Mouse (Mus musculus) adrenal gland, postnatal 36 days (tissue): ENCODE results near the gene Bicdl1. TPM values are rescaled to one million over a fixed set of nuclear protein-coding genes. Genes with fewer than 3 reads are reported as not detected.

Source experiments
- DNase-seq, 2 experiments: peaks; one replicate each; pipeline ENCODE4 v3.0.0; 2021; ENCODE audit warnings: mixed read lengths in 1 of 2
- total RNA-seq, 2 experiments: library from RNA; stranded (reverse); gene quantifications; 2 replicates each; pipeline ENCODE4 v1.2.3; 2021

Gene Bicdl1
- total RNA-seq, 2 experiments from 2014 or later: 7.8 to 11.3 TPM

GRCm38 (mm10) chr5:115726019-115726418 lies 5.4 kb downstream of the Bicdl1 start:
- no peak for DNase-seq

- no peak for DNase-seq
These were observed 7.0 kb downstream of the Bicdl1 start for GRCm38 (mm10) chr5:115724422-115724821.

- no peak for DNase-seq
These were observed 9.0 kb downstream of the Bicdl1 start for GRCm38 (mm10) chr5:115722188-115722959.

- DNase-seq: no peak
These were observed 10.7 kb downstream of the Bicdl1 start for GRCm38 (mm10) chr5:115720761-115721160.

GRCm38 (mm10) chr5:115717693-115718092 lies 13.7 kb downstream of the Bicdl1 start:
- DNase-seq: no peak

GRCm38 (mm10) chr5:115717106-115717505 lies 14.3 kb downstream of the Bicdl1 start:
- DNase-seq: no peak

- DNase-seq: no peak
These were observed 15.0 kb downstream of the Bicdl1 start for GRCm38 (mm10) chr5:115716426-115716825.

GRCm38 (mm10) chr5:115714761-115715160 lies 16.7 kb downstream of the Bicdl1 start:
- DNase-seq: no peak

GRCm38 (mm10) chr5:115712487-115712886 lies 18.9 kb downstream of the Bicdl1 start:
- DNase-seq: no peak

GRCm38 (mm10) chr5:115711636-115712419 lies 19.6 kb downstream of the Bicdl1 start:
- no peak for DNase-seq

- DNase-seq: no peak
These were observed 21.2 kb downstream of the Bicdl1 start for GRCm38 (mm10) chr5:115710171-115710570.

- DNase-seq: no peak
These were observed 22.5 kb downstream of the Bicdl1 start for GRCm38 (mm10) chr5:115708930-115709329.

- no peak for DNase-seq
These were observed 29.4 kb downstream of the Bicdl1 start for GRCm38 (mm10) chr5:115701981-115702380.

GRCm38 (mm10) chr5:115701215-115701614 lies 30.2 kb downstream of the Bicdl1 start:
- no peak for DNase-seq

- DNase-seq: no peak
These were observed 34.6 kb downstream of the Bicdl1 start for GRCm38 (mm10) chr5:115696811-115697210.

- DNase-seq: no peak
These were observed 36.1 kb downstream of the Bicdl1 start for GRCm38 (mm10) chr5:115695191-115695770.

GRCm38 (mm10) chr5:115693271-115693670 lies 38.1 kb downstream of the Bicdl1 start:
- no peak for DNase-seq

GRCm38 (mm10) chr5:115686716-115687115 lies 44.7 kb downstream of the Bicdl1 start:
- DNase-seq: no peak

GRCm38 (mm10) chr5:115685126-115685525 lies 46.3 kb downstream of the Bicdl1 start:
- DNase-seq: no peak

- DNase-seq: no peak
These were observed 59.6 kb downstream of the Bicdl1 start for GRCm38 (mm10) chr5:115671846-115672245.

GRCm38 (mm10) chr5:115670406-115670805 lies 61.0 kb downstream of the Bicdl1 start:
- DNase-seq: no peak

- DNase-seq: no peak
These were observed 61.4 kb downstream of the Bicdl1 start for GRCm38 (mm10) chr5:115669974-115670373.

GRCm38 (mm10) chr5:115668986-115669385 lies 62.4 kb downstream of the Bicdl1 start:
- no peak for DNase-seq
